In the genomic region with DNA sequence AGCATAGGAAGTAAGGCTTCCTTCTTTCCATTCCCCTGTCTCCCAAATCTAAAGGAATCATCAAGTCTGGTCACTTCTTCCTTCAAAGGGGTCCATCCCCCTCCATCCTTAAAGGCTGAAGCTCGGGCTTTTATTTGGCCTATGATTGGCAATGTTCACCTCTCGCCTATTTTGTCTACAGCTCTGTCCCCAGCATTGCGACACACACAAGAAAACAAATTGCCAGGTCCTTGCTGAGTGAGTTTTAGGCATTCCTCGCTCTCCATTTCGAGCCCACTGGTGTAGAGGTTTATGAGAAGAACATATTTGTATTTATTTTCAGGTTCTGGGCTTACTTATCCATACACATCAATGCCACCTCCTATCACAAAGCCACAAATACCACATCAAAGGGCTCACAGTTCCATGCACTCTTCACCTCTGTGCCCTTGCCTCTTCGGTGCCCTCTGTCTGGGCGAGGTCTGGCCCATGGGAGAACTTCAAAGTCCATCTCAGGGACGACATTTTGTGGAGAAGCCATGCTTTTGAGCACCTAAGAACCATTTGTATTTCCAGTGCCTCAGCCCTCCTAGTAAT, we compare ENCODE assay signal across 24 mouse cellular contexts. TPM values are rescaled to one million over a fixed set of nuclear protein-coding genes. Genes with fewer than 3 reads are reported as not detected.
DNase-seq lines count a peak whose midpoint lies in the region; ATAC-seq and TF ChIP-seq lines count a peak whose summit lies in the region.
"Had no signal": no experiment of that assay in that cellular context is flagged by ENCODE, and none has a peak within 500 bp of the region (broad histone marks: within the 10 kb centered on the region; RNA-seq: fewer than 3 reads in every experiment).

No protein-coding gene starts in this region.

- H3K4me2 ChIP-seq in liver, embryonic 16.5 days (ENCODE audit: low read depth, low read length): peak overlapping the region; percentile 21
- 0 out of 2 replicates have a peak overlapping the region, but pooled peaks have one; percentile 8 for H3K4me2 ChIP-seq in CH12.LX (ENCODE audit: insufficient read depth, low read depth, poor library complexity, severe bottlenecking)
- H3K4me2 ChIP-seq: embryonic facial prominence, embryonic 13.5 days; heart, embryonic 12.5 days; hindbrain, embryonic 14.5 days; limb, embryonic 13.5 days; lung, embryonic 14.5 days; midbrain, embryonic 13.5 days; neural tube, embryonic 15.5 days had no signal

- no peak for TF ChIP-seq CTCF in CH12.LX (conservative IDR thresholded peaks at IDR 0.05 in 1 of 2, IDR thresholded peaks at IDR 0.05 in 1 of 2; ENCODE audit: low read depth in 2 of 2, low read length in 2 of 2)

- dilution Hi-C loops in CH12.LX (cut with MboI; ENCODE audit: extremely low pct_ligation_motif_present, extremely low pct_unique_long_range_greater_than_20kb, low sequenced_read_pairs): no loop called here

- TF ChIP-seq EP300 in CH12.LX (IDR thresholded peaks at IDR 0.05; ENCODE audit: low read length): no peak

- TF ChIP-seq POLR2A in CH12.LX (IDR thresholded peaks at IDR 0.05; ENCODE audit: low read depth, low read length): no peak

- H3K9ac ChIP-seq in liver, embryonic 16.5 days (ENCODE audit: low read depth, low read length): no peak overlapping the region
- no peak overlapping the region for H3K9ac ChIP-seq in CH12.LX (ENCODE audit: insufficient read depth, low read depth)
- H3K9ac ChIP-seq: embryonic facial prominence, embryonic 13.5 days; heart, embryonic 12.5 days; hindbrain, embryonic 14.5 days; limb, embryonic 13.5 days; lung, embryonic 14.5 days; midbrain, embryonic 13.5 days; neural tube, embryonic 15.5 days had no signal

- H3K9me3 ChIP-seq in erythroblast, embryonic 14.5 days (ENCODE audit: control insufficient read depth, low read length): no peaks in the 10 kb centered on the region
- no peaks in the 10 kb centered on the region for H3K9me3 ChIP-seq in liver, embryonic 16.5 days (replicated peaks; ENCODE audit: control insufficient read depth, low read length)
- H3K9me3 ChIP-seq in CH12.LX (replicated peaks; ENCODE audit: low read length): no peaks in the 10 kb centered on the region
- H3K9me3 ChIP-seq: embryonic facial prominence, embryonic 13.5 days; heart, embryonic 12.5 days; limb, embryonic 13.5 days; midbrain, embryonic 13.5 days; neural tube, embryonic 15.5 days had no signal

- TF ChIP-seq RAD21 in CH12.LX (IDR thresholded peaks at IDR 0.05; ENCODE audit: low read depth, low read length): no peak

- H3K27ac ChIP-seq in liver, embryonic 16.5 days (ENCODE audit: low read length): 0 out of 2 replicates have a peak overlapping the region, but pooled peaks have one; percentile 16
- no peak overlapping the region for H3K27ac ChIP-seq in CH12.LX (ENCODE audit: insufficient read depth, low read depth)
- H3K27ac ChIP-seq: embryonic facial prominence, embryonic 13.5 days; hindbrain, embryonic 14.5 days; kidney, postnatal 0 days; limb, embryonic 13.5 days; macrophage; midbrain, embryonic 13.5 days; neural tube, embryonic 15.5 days had no signal

- DNase-seq in liver: no peak
- DNase-seq in CH12.LX (ENCODE audit: extremely low read depth): no peak
- peak; percentile 36 for DNase-seq in naive thymus-derived CD4-positive, alpha-beta T cell, adult 2 months (ENCODE audit: low read depth)
- no peak for DNase-seq in urinary bladder, postnatal 25 days (ENCODE audit: low spot score)
- DNase-seq in cerebellum, postnatal 4 days (ENCODE audit: low spot score in 2 of 2): no peak
- DNase-seq: cerebellum, adult 11 months; cerebellum, postnatal 10 days; kidney, adult 18-20 months; layer of hippocampus, postnatal 36 days; lung, embryonic 14.5 days; right cerebral cortex, postnatal 14 days had no signal

- 54% methylated on average over 8 of the region's 8 CpGs for WGBS in liver, embryonic 16.5 days (ENCODE audit: insufficient replicate concordance)

- H3K27me3 ChIP-seq in erythroblast, embryonic 14.5 days (ENCODE audit: control insufficient read depth): no peaks in the 10 kb centered on the region
- no peaks in the 10 kb centered on the region for H3K27me3 ChIP-seq in liver, embryonic 16.5 days (ENCODE audit: control insufficient read depth, insufficient read depth, low read depth, low read length)
- peaks cover 4% of the 10 kb centered on the region for H3K27me3 ChIP-seq in CH12.LX (replicated peaks)
- H3K27me3 ChIP-seq: heart, embryonic 12.5 days; limb, embryonic 13.5 days; Patski had no signal

- peaks cover 45% of the 10 kb centered on the region for H3K36me3 ChIP-seq in erythroblast, embryonic 14.5 days (ENCODE audit: control insufficient read depth)
- H3K36me3 ChIP-seq in liver, embryonic 16.5 days (ENCODE audit: control insufficient read depth, insufficient read depth): no peaks in the 10 kb centered on the region
- peaks cover 0 to 46% of the 10 kb centered on the region in 2 experiments for H3K36me3 ChIP-seq in CH12.LX (replicated peaks in 1 of 2; ENCODE audit: control insufficient read depth in 1 of 2, insufficient read depth in 1 of 2, low read length in 1 of 2)
- H3K36me3 ChIP-seq: embryonic facial prominence, embryonic 13.5 days; heart, embryonic 12.5 days; limb, embryonic 13.5 days; midbrain, embryonic 13.5 days; neural tube, embryonic 15.5 days had no signal

- peaks cover 2% of the 10 kb centered on the region; the same call in 1 of the 2 replicates for H3K79me2 ChIP-seq in CH12.LX (replicated peaks; ENCODE audit: control insufficient read depth, extremely low read depth, insufficient read depth, poor library complexity, severe bottlenecking)

- H3K4me3 ChIP-seq in erythroblast, embryonic 14.5 days (replicated peaks): peak overlapping the region; percentile 0
- H3K4me3 ChIP-seq in liver, embryonic 16.5 days (ENCODE audit: low read depth, low read length): no peak overlapping the region
- no peak overlapping the region for H3K4me3 ChIP-seq in CH12.LX (replicated peaks in 1 of 3; ENCODE audit: low read depth in 2 of 3, low read length in 2 of 3, poor library complexity in 1 of 3)
- H3K4me3 ChIP-seq: embryonic facial prominence, embryonic 13.5 days; heart, embryonic 12.5 days; limb, embryonic 13.5 days; midbrain, embryonic 13.5 days; neural tube, embryonic 15.5 days had no signal

- ATAC-seq in erythroblast, adult 5-6 weeks (replicated peaks; ENCODE audit: low FRiP score, poor library complexity, severe bottlenecking): no peak
- ATAC-seq in liver, embryonic 16.5 days (ENCODE audit: low read depth): no peak
- ATAC-seq: forebrain, embryonic 16.5 days; midbrain, embryonic 13.5 days; Patski had no signal

- in situ Hi-C loops in CH12.LX (cut with MboI; ENCODE audit: low pct_ligation_motif_present, low pct_unique_long_range_greater_than_20kb, low sequenced_read_pairs): no loop called here

- peaks cover 51% of the 10 kb centered on the region for H3K4me1 ChIP-seq in erythroblast, embryonic 14.5 days (ENCODE audit: control insufficient read depth)
- H3K4me1 ChIP-seq in liver, embryonic 16.5 days (ENCODE audit: control insufficient read depth, low read depth, low read length): peaks cover 16% of the 10 kb centered on the region
- peaks cover 0 to 32% of the 10 kb centered on the region in 2 experiments; a peak in 3 of 4 replicates for H3K4me1 ChIP-seq in CH12.LX (ENCODE audit: control insufficient read depth in 1 of 2, insufficient read depth in 2 of 2)

TF ChIP-seq in CH12.LX, 34 proteins besides CTCF, POLR2A, EP300 and RAD21:
- TF ChIP-seq POLR2AphosphoS2 (IDR thresholded peaks at IDR 0.05; ENCODE audit: low read depth, low read length) (no peak), SIN3A (IDR thresholded peaks at IDR 0.05; ENCODE audit: low read length) (no peak), MAZ (IDR thresholded peaks at IDR 0.05; ENCODE audit: low read depth, low read length) (no peak), NELFE (IDR thresholded peaks at IDR 0.05; ENCODE audit: low read depth, low read length) (no peak), MEF2A (IDR thresholded peaks at IDR 0.05; ENCODE audit: borderline replicate concordance, low read depth, low read length) (no peak), CHD2 (IDR thresholded peaks at IDR 0.05; ENCODE audit: low read length) (no peak)

RNA-seq across cellular contexts. Expression of gene Optn, which starts 2.6 kb away (rescaled TPM):
- polyA plus RNA-seq in erythroblast, embryonic 14.5 days (2012): 1.8 and 2.2 TPM in 2 replicates
- total RNA-seq in erythroblast, adult 5-6 weeks (2015; ENCODE audit: low replicate concordance): 111 and 123 TPM in 2 replicates
- 325 and 443 TPM in 2 replicates for total RNA-seq in erythroblast, adult 5-6 weeks (2017; ENCODE audit: low replicate concordance)
- polyA plus RNA-seq in liver, embryonic 16.5 days (2015; fragmentation: Nextera tagmentation; extraction: Ambion mirVana): 21.8 and 22.3 TPM in 2 replicates
- total RNA-seq in CH12.LX (2012; rRNA removed) (19.8 and 25.1 TPM in 2 replicates), CH12.LX (2014; rRNA removed) (27.2 and 28.0 TPM in 2 replicates)
- 37.3 and 40.6 TPM in 2 replicates for polyA plus RNA-seq in CH12.LX (2012; ENCODE audit: insufficient read length, low read depth)

RNA-seq across cellular contexts. Expression of gene Mcm10, which starts 48.6 kb away (rescaled TPM):
- polyA plus RNA-seq in erythroblast, embryonic 14.5 days (2012): 2.0 and 3.5 TPM in 2 replicates
- total RNA-seq in erythroblast, adult 5-6 weeks (2015; ENCODE audit: low replicate concordance): 22.2 and 36.1 TPM in 2 replicates
- 33.5 and 51.6 TPM in 2 replicates for total RNA-seq in erythroblast, adult 5-6 weeks (2017; ENCODE audit: low replicate concordance)
- polyA plus RNA-seq in liver, embryonic 16.5 days (2015; fragmentation: Nextera tagmentation; extraction: Ambion mirVana): 29.8 and 30.3 TPM in 2 replicates
- 73.6 and 87.3 TPM in 2 replicates for total RNA-seq in CH12.LX (2012; rRNA removed)
- 65.2 and 72.6 TPM in 2 replicates for total RNA-seq in CH12.LX (2014; rRNA removed)
- 104 and 122 TPM in 2 replicates for polyA plus RNA-seq in CH12.LX (2012; ENCODE audit: insufficient read length, low read depth)
